In the genomic region with DNA sequence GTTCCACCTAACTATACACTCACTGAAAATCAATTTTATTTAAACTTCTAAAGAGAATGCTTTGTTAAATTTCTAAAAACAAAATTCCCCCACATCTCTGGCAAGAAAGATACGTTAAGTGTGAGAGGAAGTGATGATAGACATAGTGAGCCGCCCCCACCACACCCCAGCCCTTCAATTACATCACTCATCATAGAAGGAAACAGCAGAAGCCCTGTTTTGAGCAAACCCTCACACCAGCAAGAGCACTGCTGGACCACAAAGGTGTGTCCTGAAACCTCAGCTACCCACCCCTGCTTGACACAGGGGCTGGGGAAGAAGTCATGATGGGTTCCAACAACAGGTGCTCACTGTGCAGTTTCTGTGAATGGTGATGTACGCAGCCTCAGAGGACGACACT, we compare ENCODE assay signal across 19 mouse cellular contexts. TPM values are rescaled to one million over a fixed set of nuclear protein-coding genes. Genes with fewer than 3 reads are reported as not detected.
DNase-seq lines count a peak whose midpoint lies in the region; ATAC-seq and TF ChIP-seq lines count a peak whose summit lies in the region.
"Had no signal": no experiment of that assay in that cellular context is flagged by ENCODE, and none has a peak within 500 bp of the region (broad histone marks: within the 10 kb centered on the region; RNA-seq: fewer than 3 reads in every experiment).

No protein-coding gene starts in this region.

- peak overlapping the region; percentile 56; the same call in 1 of the 2 replicates for H3K27ac ChIP-seq in layer of hippocampus, adult 2 months
- H3K27ac ChIP-seq: embryonic facial prominence, embryonic 10.5 days; hindbrain, embryonic 10.5 days; macrophage; neural tube, embryonic 15.5 days had no signal

- intact Hi-C loops in gastrocnemius, postnatal 36 days (cut with DNase I): no loop called here

- ATAC-seq in megakaryocyte, adult 5-6 weeks (ENCODE audit: poor library complexity, severe bottlenecking): peak; percentile 93
- ATAC-seq: intestine, postnatal 0 days had no signal

- no peak overlapping the region for H3K4me3 ChIP-seq in layer of hippocampus, adult 2 months
- H3K4me3 ChIP-seq: embryonic facial prominence, embryonic 10.5 days; erythroblast, embryonic 14.5 days; heart, embryonic 12.5 days; hindbrain, embryonic 10.5 days; neural tube, embryonic 15.5 days had no signal

- TF ChIP-seq CTCF in layer of hippocampus, adult 2 months (conservative IDR thresholded peaks at IDR 0.05): no peak

- DNase-seq in layer of hippocampus, adult 2 months (ENCODE audit: low spot score in 2 of 2): no peak
- DNase-seq in layer of hippocampus, adult 9-11 months: no peak
- peak; percentile 54 to 61 for DNase-seq in CD8-positive naive resting alpha-beta T cell, adult 2 months (ENCODE audit: low read depth in 2 of 2, low spot score in 2 of 2)
- peak; percentile 34 for DNase-seq in thymus, postnatal 0 days (ENCODE audit: low spot score)
- no peak for DNase-seq in right cerebral cortex, adult 2 months (ENCODE audit: low spot score in 2 of 2)
- DNase-seq in gastrocnemius, postnatal 36 days: no peak
- no peak for DNase-seq in urinary bladder, postnatal 4 days (ENCODE audit: low spot score in 2 of 2)
- DNase-seq: adrenal gland, postnatal 25 days; cerebellum, adult 9-11 months; kidney, postnatal 14 days; lung, embryonic 14.5 days had no signal

RNA-seq across cellular contexts. Expression of a gene that starts 34.9 kb away (rescaled TPM):
- total RNA-seq in layer of hippocampus, adult 2 months (2021): 10 to 100 TPM; 44.4 to 46.5 TPM
- 47.1 and 54.7 TPM in 2 replicates for total RNA-seq in megakaryocyte, adult 5-6 weeks (2015)
- total RNA-seq in megakaryocyte, adult 5-6 weeks (2017): 19.9 and 26.2 TPM in 2 replicates
- 23.4 and 30.4 TPM in 2 replicates for polyA plus RNA-seq in thymus, postnatal 0 days (2015; fragmentation: Nextera tagmentation; extraction: Ambion mirVana)
- total RNA-seq in gastrocnemius, postnatal 36 days (2021): 10 to 100 TPM; 36.5 to 40.1 TPM

Comparison
In these comparisons a context has a peak if more than half of its experiments do, and no peak if none do; other contexts are left out.
1. DNase-seq: peak in CD8-positive naive resting alpha-beta T cell, adult 2 months (2 of 2) and thymus, postnatal 0 days (single experiment); none in layer of hippocampus, adult 2 months (0 of 2), layer of hippocampus, adult 9-11 months (single experiment), right cerebral cortex, adult 2 months (0 of 2), gastrocnemius, postnatal 36 days (0 of 2) and urinary bladder, postnatal 4 days (0 of 2).